Mouse (Mus musculus): Measurements from ENCODE around the gene Dnah5.

GRCm38 (mm10) chr15:28307131-28307530, 103.6 kb downstream of the Dnah5 start:
- TF ChIP-seq CTCF (IDR thresholded peaks at IDR 0.05) (no peak), EP300 (IDR thresholded peaks at IDR 0.05; ENCODE audit: insufficient read depth, low read depth, low read length) (no peak), POLR2A (IDR thresholded peaks at IDR 0.05; ENCODE audit: insufficient read depth, low read depth, low read length) (no peak)
